Comparison of ENCODE assay signal across 39 mouse cellular contexts in the genomic region with DNA sequence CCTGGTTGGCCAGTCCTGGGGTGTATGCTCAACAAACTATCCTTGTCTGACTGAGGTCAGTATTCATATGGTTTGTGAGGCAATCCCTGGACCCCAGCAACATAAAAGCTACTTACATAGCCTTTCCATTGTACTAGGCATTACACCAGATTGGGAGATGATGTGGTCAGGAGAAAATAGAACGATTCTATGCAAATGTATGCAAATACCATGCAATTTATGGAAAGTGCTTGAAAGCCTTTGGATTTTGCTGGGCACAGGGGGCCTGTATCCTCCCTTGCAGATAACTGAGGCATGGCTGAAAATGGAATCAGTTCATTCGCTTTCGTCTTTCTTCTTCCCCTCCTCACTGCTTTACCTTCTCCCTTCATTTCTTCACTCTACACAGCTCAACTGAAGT. TPM values are rescaled to one million over a fixed set of nuclear protein-coding genes. Genes with fewer than 3 reads are reported as not detected.
"Had no signal": no experiment of that assay in that cellular context is flagged by ENCODE, and none has a peak within 500 bp of the region (broad histone marks: within the 10 kb centered on the region; RNA-seq: fewer than 3 reads in every experiment).

No protein-coding gene starts in this region.

- H3K9ac ChIP-seq: forebrain, postnatal 0 days; heart, embryonic 13.5 days; heart, embryonic 15.5 days; hindbrain, embryonic 13.5 days; hindbrain, embryonic 15.5 days; kidney, embryonic 15.5 days; limb, embryonic 12.5 days had no signal

- ATAC-seq: forebrain, postnatal 0 days; hindbrain, postnatal 0 days; intestine, embryonic 16.5 days had no signal

- H3K4me2 ChIP-seq: heart, embryonic 11.5 days; heart, embryonic 13.5 days; heart, embryonic 15.5 days; hindbrain, embryonic 13.5 days; hindbrain, embryonic 15.5 days; kidney, embryonic 15.5 days; limb, embryonic 12.5 days had no signal

- H3K4me1 ChIP-seq: heart, embryonic 13.5 days; heart, embryonic 15.5 days; hindbrain, embryonic 15.5 days; limb, embryonic 10.5 days; limb, embryonic 12.5 days had no signal

- H3K27me3 ChIP-seq: heart, embryonic 15.5 days; hindbrain, embryonic 13.5 days; hindbrain, embryonic 15.5 days; kidney, embryonic 15.5 days; limb, embryonic 12.5 days had no signal

- H3K27ac ChIP-seq: heart, adult 2 months; heart, embryonic 13.5 days; heart, embryonic 15.5 days; hindbrain, embryonic 13.5 days; hindbrain, embryonic 15.5 days; hindbrain, postnatal 0 days; kidney, embryonic 15.5 days; kidney, postnatal 0 days; limb, embryonic 10.5 days; limb, embryonic 12.5 days had no signal

- H3K9me3 ChIP-seq: heart, embryonic 13.5 days; heart, embryonic 15.5 days; hindbrain, embryonic 13.5 days; hindbrain, embryonic 15.5 days; kidney, embryonic 15.5 days; limb, embryonic 10.5 days; limb, embryonic 12.5 days had no signal

- H3K4me3 ChIP-seq: heart, adult 2 months; heart, embryonic 13.5 days; heart, embryonic 15.5 days; hindbrain, embryonic 13.5 days; hindbrain, embryonic 15.5 days; kidney, embryonic 15.5 days; limb, embryonic 10.5 days; limb, embryonic 12.5 days had no signal

- DNase-seq: forebrain, postnatal 0 days; gastrocnemius, postnatal 14 days; gastrocnemius, postnatal 36 days; heart, adult 2 months; heart, postnatal 14 days; heart, postnatal 36 days; kidney, adult 11 months; kidney, adult 2 months; kidney, adult 9 months; kidney, postnatal 14 days; kidney, postnatal 36 days; layer of hippocampus, adult 9-11 months; liver had no signal

- H3K36me3 ChIP-seq: heart, embryonic 13.5 days; heart, embryonic 15.5 days; hindbrain, embryonic 13.5 days; hindbrain, embryonic 15.5 days; kidney, embryonic 15.5 days; limb, embryonic 10.5 days; limb, embryonic 12.5 days had no signal

RNA-seq across cellular contexts. Expression of a gene that starts 18.4 kb away (rescaled TPM):
- total RNA-seq: forebrain, postnatal 0 days; gastrocnemius, adult 18-20 months; gastrocnemius, adult 8-10 months; gastrocnemius, postnatal 14 days; gastrocnemius, postnatal 36 days; heart, adult 2 months; heart, postnatal 14 days; heart, postnatal 36 days; hematopoietic stem cell, adult 5-6 weeks; hindbrain, postnatal 0 days; layer of hippocampus, adult 18-20 months; layer of hippocampus, adult 8-10 months; layer of hippocampus, postnatal 25 days; left cerebral cortex, postnatal 14 days; left cerebral cortex, postnatal 36 days had no signal
- polyA plus RNA-seq: forebrain, postnatal 0 days; frontal cortex, adult 2 months; gonadal fat pad, adult 2 months; heart, adult 2 months; heart, embryonic 11.5 days; heart, embryonic 13.5 days; heart, embryonic 15.5 days; heart, postnatal 0 days; hindbrain, embryonic 11.5 days; hindbrain, embryonic 13.5 days; hindbrain, embryonic 15.5 days; hindbrain, postnatal 0 days; intestine, embryonic 14.5 days; intestine, embryonic 16.5 days; kidney, adult 2 months; kidney, embryonic 15.5 days; kidney, postnatal 0 days; large intestine, adult 2 months; limb, embryonic 10.5 days; limb, embryonic 12.5 days; limb, embryonic 14.5 days had no signal

RNA-seq across cellular contexts. Expression of a gene that starts 59.3 kb away (rescaled TPM):
- total RNA-seq: forebrain, postnatal 0 days; gastrocnemius, adult 18-20 months; gastrocnemius, adult 8-10 months; gastrocnemius, postnatal 14 days; gastrocnemius, postnatal 36 days; heart, adult 2 months; heart, postnatal 14 days; heart, postnatal 36 days; hematopoietic stem cell, adult 5-6 weeks; hindbrain, postnatal 0 days; layer of hippocampus, adult 18-20 months; layer of hippocampus, adult 8-10 months; layer of hippocampus, postnatal 25 days; left cerebral cortex, postnatal 14 days; left cerebral cortex, postnatal 36 days had no signal
- polyA plus RNA-seq: forebrain, postnatal 0 days; frontal cortex, adult 2 months; heart, adult 2 months; heart, embryonic 11.5 days; heart, embryonic 13.5 days; heart, embryonic 15.5 days; heart, postnatal 0 days; hindbrain, embryonic 11.5 days; hindbrain, embryonic 13.5 days; hindbrain, embryonic 15.5 days; hindbrain, postnatal 0 days; intestine, embryonic 14.5 days; intestine, embryonic 16.5 days; kidney, adult 2 months; kidney, embryonic 15.5 days; kidney, postnatal 0 days; large intestine, adult 2 months; limb, embryonic 10.5 days; limb, embryonic 12.5 days; limb, embryonic 14.5 days had no signal
